Mouse (Mus musculus) hindbrain, postnatal 0 days (tissue): Measurements from ENCODE around the gene Rasal1. TPM values are rescaled to one million over a fixed set of nuclear protein-coding genes. Genes with fewer than 3 reads are reported as not detected.

Source experiments
- ATAC-seq: fragments of 200-750 bp; cut with Nextera tagmentation; 2 replicates; pipeline ENCODE4 v1.8.0; 2017; ENCODE audit warnings: mild to moderate bottlenecking, moderate TSS enrichment, moderate library complexity
- DNase-seq: peaks from one replicate; pipeline ENCODE4 v3.0.0-alpha.2; 2015; ENCODE audit warnings: low spot score
- H3K27ac ChIP-seq: fragments of 300-500 bp; sonication (generic); 2 replicates; pipeline ENCODE4 v1.5.1; 2014; ENCODE audit warnings: mild to moderate bottlenecking
- H3K27me3 ChIP-seq: fragments of 300-500 bp; sonication (generic); 2 replicates; pipeline ENCODE4 v1.6.1; 2014; ENCODE audit warnings: low read length, mixed read lengths; ENCODE audit not compliant: insufficient read depth
- H3K36me3 ChIP-seq: fragments of 300-500 bp; sonication (generic); 2 replicates; pipeline ENCODE4 v1.6.1; 2014; ENCODE audit warnings: low read length, mixed read lengths; ENCODE audit not compliant: insufficient read depth
- H3K4me1 ChIP-seq: fragments of 300-500 bp; sonication (generic); 2 replicates; pipeline ENCODE4 v1.6.1; 2014; ENCODE audit warnings: antibody characterized with exemption, low read length, mixed read lengths; ENCODE audit not compliant: insufficient read depth
- H3K4me2 ChIP-seq: fragments of 300-500 bp; sonication (generic); 2 replicates; pipeline ENCODE4 v1.6.1; 2014; ENCODE audit warnings: low read depth, mild to moderate bottlenecking, low read length, moderate library complexity, mixed read lengths
- H3K4me3 ChIP-seq: fragments of 300-500 bp; sonication (generic); 2 replicates; pipeline ENCODE4 v1.5.1; 2014; ENCODE audit warnings: low read length
- H3K9ac ChIP-seq: fragments of 300-500 bp; sonication (generic); replicated peaks from 2 replicates; pipeline ENCODE4 v1.6.1; 2014; ENCODE audit warnings: mild to moderate bottlenecking, low read length, moderate library complexity, mixed read lengths
- H3K9me3 ChIP-seq: fragments of 300-500 bp; sonication (generic); 2 replicates; pipeline ENCODE4 v1.6.1; 2016; ENCODE audit warnings: low read length, mixed read lengths
- CTCF ChIP-seq: IDR thresholded peaks from 2 replicates; pipeline ENCODE4 v1.5.1; 2016; ENCODE audit warnings: antibody characterized with exemption, control low read depth, low read depth
- WGBS: fragments of 180-500 bp; shearing (Covaris S2); extraction: QIAGEN DNeasy Blood & Tissue Kit; methylation state at CpG from one replicate; pipeline ENCODE4 v1.1.7; 2014; 5-methylcytosine and 5-hydroxymethylcytosine counted together
- polyA plus RNA-seq: library from polyadenylated mRNA; unstranded; fragments of >200 nt; fragmentation: Nextera tagmentation; extraction: Ambion mirVana; gene quantifications from 2 replicates; pipeline ENCODE4 v1.2.1, GENCODE M21; 2015
- total RNA-seq: library from RNA; depleted of rRNA; stranded (reverse); fragments of >200 nt; gene quantifications from 2 replicates; pipeline ENCODE4 v1.2.3, GENCODE M21; 2014

Rasal1 gene
- total and polyA plus RNA-seq, 2 experiments from 2014 or later: 4.7 to 8.2 TPM

- Histone ChIP-seq H3K27ac (no peak overlapping the region), H3K9me3 (no peaks in the 10 kb centered on the region), H3K4me3 (no peak overlapping the region), H3K4me2 (no peak overlapping the region), H3K36me3 (peaks cover 20% of the 10 kb centered on the region), H3K27me3 (no peaks in the 10 kb centered on the region), H3K9ac (no peak overlapping the region), H3K4me1 (peaks cover 25% of the 10 kb centered on the region)
- no peak for TF ChIP-seq CTCF
- WGBS: 73% methylated on average over 16 of the region's 16 CpGs
- ATAC-seq (no peak), DNase-seq (peak; percentile 65)
Measured at GRCm38 (mm10) chr5:120696057-120696743, 47.6 kb downstream of the Rasal1 start.

DNA sequence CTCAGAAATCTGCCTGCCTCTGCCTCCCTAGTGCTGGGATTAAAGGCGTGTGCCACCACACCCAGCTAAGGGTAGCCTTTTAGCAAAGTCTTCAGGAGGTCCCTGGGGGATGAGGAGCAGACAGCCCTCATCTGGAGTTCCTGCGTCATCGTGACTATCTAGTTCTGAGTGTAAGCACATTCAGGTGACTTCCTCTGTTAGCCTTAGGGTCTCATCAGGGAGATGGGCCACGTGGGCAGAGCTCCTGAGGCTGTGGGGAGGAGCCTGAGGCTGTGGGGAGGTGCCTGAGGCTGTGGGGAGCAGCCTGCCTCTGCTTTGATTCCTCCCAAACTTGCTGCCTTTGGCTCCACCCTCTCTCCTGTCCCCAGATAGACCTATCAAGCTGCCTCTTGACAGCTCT is 48.3 kb downstream of the Rasal1 start:
- no peak overlapping the region for H3K27ac ChIP-seq
- no peaks in the 10 kb centered on the region for H3K9me3 ChIP-seq
- H3K27me3 ChIP-seq: no peaks in the 10 kb centered on the region
- H3K9ac ChIP-seq: no peak overlapping the region
- WGBS: 65% methylated on average over 4 of the region's 4 CpGs
- H3K4me1 ChIP-seq: peaks cover 25% of the 10 kb centered on the region
- H3K4me2 ChIP-seq: no peak overlapping the region
- H3K36me3 ChIP-seq: peaks cover 20% of the 10 kb centered on the region
- DNase-seq (no peak), ATAC-seq (no peak)
- H3K4me3 ChIP-seq: no peak overlapping the region
- TF ChIP-seq CTCF: no peak

DNA sequence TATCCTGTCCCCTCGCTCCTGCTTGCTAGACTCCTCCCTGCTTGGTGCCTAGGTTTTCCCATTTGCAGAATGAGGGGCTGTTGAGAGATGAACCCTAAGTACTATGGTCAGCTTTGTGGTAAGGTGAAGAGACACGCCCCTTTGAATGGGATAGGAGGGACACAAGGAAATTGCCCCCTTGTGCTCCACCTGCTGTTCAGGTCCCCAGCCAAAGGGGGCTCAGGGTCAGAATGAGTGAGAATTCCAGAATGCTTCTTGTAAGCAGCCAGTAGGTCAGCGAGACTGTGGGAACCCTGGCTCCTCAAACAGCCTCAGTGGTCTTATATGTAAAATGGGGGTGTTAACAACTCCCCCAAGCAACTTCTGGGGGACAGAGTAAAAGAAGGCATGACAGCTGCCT is 49.6 kb downstream of the Rasal1 start:
- no peak overlapping the region for H3K9ac ChIP-seq
- H3K27me3 ChIP-seq: no peaks in the 10 kb centered on the region
- no peak for DNase-seq
- 66% methylated on average over 3 of the region's 3 CpGs for WGBS
- H3K4me1 ChIP-seq: peaks cover 25% of the 10 kb centered on the region
- peaks cover 10% of the 10 kb centered on the region for H3K36me3 ChIP-seq
- H3K9me3 ChIP-seq: no peaks in the 10 kb centered on the region
- TF ChIP-seq CTCF: no peak
- peak overlapping the region; percentile 78; the same call in 1 of the 2 replicates for H3K27ac ChIP-seq
- H3K4me3 ChIP-seq: no peak overlapping the region
- no peak overlapping the region for H3K4me2 ChIP-seq
- no peak for ATAC-seq

- WGBS: 21% methylated on average over 16 of the region's 16 CpGs
- Histone ChIP-seq H3K27me3 (no peaks in the 10 kb centered on the region), H3K9me3 (no peaks in the 10 kb centered on the region), H3K4me3 (no peak overlapping the region), H3K27ac (peak overlapping the region; percentile 78), H3K36me3 (peaks cover 5% of the 10 kb centered on the region), H3K4me2 (no peak overlapping the region), H3K9ac (peak overlapping the region; percentile 25; the same call in 1 of the 2 replicates), H3K4me1 (peaks cover 25% of the 10 kb centered on the region)
- no peak for TF ChIP-seq CTCF
- ATAC-seq: peak; percentile 79
- peak; percentile 74 for DNase-seq
Measured at GRCm38 (mm10) chr5:120698801-120699391, 50.3 kb downstream of the Rasal1 start.

DNA sequence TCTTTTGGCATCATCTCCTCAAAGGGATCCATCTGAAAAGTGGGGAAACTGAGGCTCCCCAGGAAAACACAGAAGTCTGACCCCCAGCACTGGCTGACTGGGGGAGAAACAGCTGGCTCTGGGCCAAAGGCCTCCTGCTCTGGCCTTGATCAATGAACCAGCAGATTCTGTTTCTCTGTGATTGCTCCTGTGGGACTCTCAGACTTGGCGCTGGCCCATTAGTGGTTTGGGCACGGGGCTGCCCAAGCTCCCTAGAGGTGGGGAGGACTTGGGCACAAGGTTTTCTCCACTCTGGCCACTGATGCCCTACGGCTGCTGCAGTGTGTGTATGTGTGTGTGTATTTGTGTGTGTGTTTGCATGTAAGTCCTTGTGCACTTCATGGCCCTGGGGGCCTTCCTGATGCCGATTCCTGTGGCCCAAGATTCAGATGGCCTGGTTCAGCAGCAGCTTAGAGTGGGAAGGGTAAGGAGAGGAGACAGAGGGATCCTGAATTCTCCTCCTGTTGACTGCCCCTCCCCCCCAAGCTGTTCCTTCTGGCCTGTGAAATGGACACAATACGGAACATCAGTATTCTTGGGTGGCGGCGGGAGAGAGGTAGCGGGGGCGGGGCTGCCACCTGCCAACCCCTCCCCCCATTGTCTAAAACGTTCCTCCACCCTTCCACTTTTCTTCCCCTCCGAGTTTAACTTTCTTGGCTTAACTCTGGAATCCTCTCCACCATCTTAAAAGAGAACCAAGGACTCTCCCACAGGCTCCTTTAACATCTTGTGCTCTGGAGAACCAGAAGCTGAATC is 52.6 kb downstream of the Rasal1 start:
- no peak for ATAC-seq
- H3K4me1 ChIP-seq: peaks cover 28% of the 10 kb centered on the region
- TF ChIP-seq CTCF: no peak

GRCm38 (mm10) chr5:120702421-120702820 is 53.8 kb downstream of the Rasal1 start:
- Histone ChIP-seq H3K27me3 (no peaks in the 10 kb centered on the region), H3K4me2 (no peak overlapping the region), H3K4me1 (peaks cover 36% of the 10 kb centered on the region), H3K36me3 (no peaks in the 10 kb centered on the region), H3K4me3 (no peak overlapping the region), H3K9ac (no peak overlapping the region), H3K9me3 (no peaks in the 10 kb centered on the region), H3K27ac (no peak overlapping the region)
- no peak for DNase-seq
- TF ChIP-seq CTCF: no peak
- ATAC-seq: no peak
- WGBS: 71% methylated on average over 4 of the region's 4 CpGs

More for the DNA sequence above, 52.6 kb downstream of the Rasal1 start:
- no peak overlapping the region for H3K4me2 ChIP-seq
- no peak overlapping the region for H3K27ac ChIP-seq
- no peaks in the 10 kb centered on the region for H3K9me3 ChIP-seq
- 48% methylated on average over 9 of the region's 11 CpGs for WGBS
- peak; percentile 48 for DNase-seq
- no peak overlapping the region for H3K4me3 ChIP-seq
- no peaks in the 10 kb centered on the region for H3K27me3 ChIP-seq
- no peaks in the 10 kb centered on the region for H3K36me3 ChIP-seq
- H3K9ac ChIP-seq: no peak overlapping the region
